Mouse (Mus musculus) heart, embryonic 12.5 days (tissue): Measurements from ENCODE around the gene Sox1. TPM values are rescaled to one million over a fixed set of nuclear protein-coding genes. Genes with fewer than 3 reads are reported as not detected.

Source experiments
- ATAC-seq: fragments of 200-750 bp; cut with Nextera tagmentation; 2 replicates; pipeline ENCODE4 v1.8.0; 2017; ENCODE audit warnings: moderate TSS enrichment, moderate library complexity; ENCODE audit not compliant: insufficient number of reproducible peaks, low FRiP score
- H3K27ac ChIP-seq: fragments of 300-500 bp; sonication (generic); 2 replicates; pipeline ENCODE4 v1.5.1; 2016; ENCODE audit warnings: mild to moderate bottlenecking, moderate library complexity; ENCODE audit not compliant: poor library complexity, severe bottlenecking
- H3K27me3 ChIP-seq: fragments of 300-500 bp; sonication (generic); replicated peaks from 2 replicates; pipeline ENCODE4 v1.6.1; 2016; ENCODE audit warnings: mild to moderate bottlenecking, moderate library complexity
- H3K36me3 ChIP-seq: fragments of 300-500 bp; sonication (generic); 2 replicates; pipeline ENCODE4 v1.6.1; 2016; ENCODE audit warnings: mild to moderate bottlenecking, moderate library complexity
- H3K4me1 ChIP-seq: fragments of 300-500 bp; sonication (generic); replicated peaks from 2 replicates; pipeline ENCODE4 v1.6.1; 2016; ENCODE audit warnings: mild to moderate bottlenecking
- H3K4me2 ChIP-seq: fragments of 300-500 bp; sonication (generic); 2 replicates; pipeline ENCODE4 v1.6.1; 2016; ENCODE audit warnings: mild to moderate bottlenecking, moderate library complexity
- H3K4me3 ChIP-seq: fragments of 300-500 bp; sonication (generic); 2 replicates; pipeline ENCODE4 v1.5.1; 2016; ENCODE audit warnings: mild to moderate bottlenecking
- H3K9ac ChIP-seq: fragments of 300-500 bp; sonication (generic); 2 replicates; pipeline ENCODE4 v1.6.1; 2016; ENCODE audit warnings: mild to moderate bottlenecking, moderate library complexity
- H3K9me3 ChIP-seq: fragments of 300-500 bp; sonication (generic); replicated peaks from 2 replicates; pipeline ENCODE4 v1.6.1; 2016; ENCODE audit warnings: mild to moderate bottlenecking, moderate library complexity
- WGBS: fragments of 180-500 bp; shearing (Covaris S2); methylation state at CpG from one replicate; pipeline ENCODE4 v1.1.7; 2016; 5-methylcytosine and 5-hydroxymethylcytosine counted together
- microRNA-seq: library from miRNA; unstranded; fragments of <30 nt; microRNA quantifications from one replicate; pipeline ENCODE4, GENCODE M21; 2017
- polyA plus RNA-seq: library from polyadenylated mRNA; unstranded; fragments of >200 nt; fragmentation: Nextera tagmentation; extraction: Ambion mirVana; gene quantifications from 2 replicates; pipeline ENCODE4 v1.2.1, GENCODE M21; 2016

Sox1 gene
- polyA plus RNA-seq, 1 experiment from 2014 or later = not detected

- no peak overlapping the region for H3K9ac ChIP-seq
- ATAC-seq = no peak
- peaks cover 46% of the 10 kb centered on the region for H3K27me3 ChIP-seq
- H3K27ac ChIP-seq = no peak overlapping the region
- no peak overlapping the region for H3K4me3 ChIP-seq
- 82% methylated on average over 10 of the region's 10 CpGs for WGBS
- no peak overlapping the region for H3K4me2 ChIP-seq
- no peaks in the 10 kb centered on the region for H3K36me3 ChIP-seq
- no peaks in the 10 kb centered on the region for H3K4me1 ChIP-seq
- no peaks in the 10 kb centered on the region for H3K9me3 ChIP-seq
Observed at GRCm38 (mm10) chr8:12439846-12440245, 44.8 kb downstream of the Sox1 start.

- H3K27me3 ChIP-seq = peaks cover 51% of the 10 kb centered on the region
- 84% methylated on average over 4 of the region's 4 CpGs for WGBS
- peaks cover 2% of the 10 kb centered on the region; the same call in 1 of the 2 replicates for H3K4me1 ChIP-seq
- H3K4me3 ChIP-seq = no peak overlapping the region
- H3K9ac ChIP-seq = no peak overlapping the region
- no peaks in the 10 kb centered on the region for H3K36me3 ChIP-seq
- no peak overlapping the region for H3K27ac ChIP-seq
- no peaks in the 10 kb centered on the region for H3K9me3 ChIP-seq
- no peak overlapping the region for H3K4me2 ChIP-seq
- no peak for ATAC-seq
Observed at GRCm38 (mm10) chr8:12440997-12441396, 45.9 kb downstream of the Sox1 start.

- 27% methylated on average over 2 of the region's 2 CpGs for WGBS
- Histone ChIP-seq H3K9ac (no peak overlapping the region), H3K4me2 (no peak overlapping the region), H3K27me3 (peaks cover 58% of the 10 kb centered on the region), H3K4me1 (peaks cover 8% of the 10 kb centered on the region; the same call in 1 of the 2 replicates), H3K9me3 (peaks cover 3% of the 10 kb centered on the region), H3K27ac (no peak overlapping the region), H3K4me3 (no peak overlapping the region), H3K36me3 (no peaks in the 10 kb centered on the region)
- no peak for ATAC-seq
Observed at GRCm38 (mm10) chr8:12445258-12445657, 50.2 kb downstream of the Sox1 start.

- ATAC-seq = no peak
- Histone ChIP-seq H3K4me2 (peak overlapping the region; percentile 52), H3K9me3 (peaks cover 3% of the 10 kb centered on the region), H3K27ac (no peak overlapping the region), H3K36me3 (no peaks in the 10 kb centered on the region), H3K9ac (no peak overlapping the region), H3K4me3 (peak overlapping the region; percentile 23), H3K4me1 (peaks cover 8% of the 10 kb centered on the region; the same call in 1 of the 2 replicates), H3K27me3 (peaks cover 59% of the 10 kb centered on the region)
- WGBS = 2% methylated on average over 26 of the region's 26 CpGs
Observed at GRCm38 (mm10) chr8:12445926-12446680, 51.0 kb downstream of the Sox1 start.

Small RNAs within 50 kb of the gene (microRNA-seq; reads per million reads assigned to microRNA genes)
- gene Gm25239 = not detected

Other genes starting within 250 kb of the Sox1 start
- not detected in 2 replicates for gene A230072I06Rik, start 116.5 kb upstream of the Sox1 start, polyA plus RNA-seq
- gene Spaca7, start 177.7 kb downstream of the Sox1 start, polyA plus RNA-seq = not detected in 2 replicates